Mouse (Mus musculus): ENCODE results near the gene Gnb1.
"Not testable (repeated sequence)": the region's sequence is repeated elsewhere in the genome, so short reads cannot be mapped to it uniquely, and the experiment has no call there.

The Gnb1 gene

DNA sequence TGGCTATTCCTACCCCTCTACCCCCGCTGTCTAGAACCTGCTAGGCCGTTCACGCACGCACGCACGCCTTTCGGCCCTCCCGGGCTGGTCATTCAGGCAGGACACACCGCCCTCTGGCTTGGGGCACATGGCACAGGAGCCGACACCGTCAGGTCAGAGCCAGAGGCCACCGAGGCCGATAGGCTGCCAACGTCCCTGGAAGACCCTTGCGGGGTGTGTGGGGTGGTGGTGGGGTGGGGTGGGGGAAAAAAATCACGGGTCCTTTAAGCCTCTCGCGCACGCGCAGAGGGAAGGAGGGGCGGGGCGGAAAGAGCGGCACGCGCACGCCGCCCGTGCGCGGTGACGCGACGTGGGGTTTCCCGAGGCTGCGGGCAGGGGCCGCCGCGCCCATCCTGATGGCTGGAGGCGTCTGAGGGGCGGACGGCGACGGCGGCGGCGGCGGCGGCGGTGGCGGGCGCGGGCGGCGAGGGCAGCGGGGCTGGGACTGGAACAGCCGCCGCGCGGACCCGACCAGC, at the start of gene Gnb1:
Gnb1 (plus strand) TSS at position 372 of the 515 bp plus-strand sequence.
- peak; percentile 95 for DNase-seq

DNA sequence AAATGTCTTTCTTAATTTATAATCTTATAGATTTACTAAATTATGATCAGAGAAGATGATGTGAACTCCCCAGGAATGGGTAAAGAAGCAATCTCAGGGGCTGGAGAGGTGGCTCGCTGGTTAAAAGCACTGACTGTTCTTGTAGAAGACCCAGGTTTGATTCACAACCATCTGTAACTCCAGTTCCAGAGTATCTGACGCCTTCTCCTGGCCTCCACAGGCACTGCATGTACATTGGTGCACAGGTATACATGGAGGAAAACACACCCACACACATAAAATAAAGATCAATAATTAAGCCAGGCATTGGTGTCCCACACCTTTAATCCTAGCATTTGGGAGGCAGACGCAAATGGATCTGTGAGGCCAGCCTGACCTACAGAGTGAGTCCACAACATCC, 48.4 kb upstream of the Gnb1 start:
- no peak for DNase-seq

DNA sequence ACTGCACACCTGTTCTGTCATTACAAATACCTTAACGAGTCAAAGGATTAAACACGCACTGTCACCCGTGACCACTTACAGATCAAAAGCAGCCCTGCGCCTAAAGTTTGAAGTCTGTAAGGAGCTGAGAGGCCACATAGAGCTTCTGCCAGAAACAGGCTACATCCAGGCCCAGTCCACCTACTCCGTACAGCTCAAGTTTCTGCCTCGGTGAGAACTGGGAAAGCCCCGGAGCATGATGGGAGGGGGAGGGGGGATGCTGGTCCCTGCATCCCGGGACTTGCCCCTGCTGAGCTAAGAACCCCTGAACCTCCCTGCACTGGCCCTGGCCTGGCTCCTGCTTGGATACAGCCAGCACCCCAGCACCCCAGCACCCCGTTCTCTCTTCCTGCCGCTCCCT, 39.6 kb upstream of the Gnb1 start:
- no peak for DNase-seq

DNA sequence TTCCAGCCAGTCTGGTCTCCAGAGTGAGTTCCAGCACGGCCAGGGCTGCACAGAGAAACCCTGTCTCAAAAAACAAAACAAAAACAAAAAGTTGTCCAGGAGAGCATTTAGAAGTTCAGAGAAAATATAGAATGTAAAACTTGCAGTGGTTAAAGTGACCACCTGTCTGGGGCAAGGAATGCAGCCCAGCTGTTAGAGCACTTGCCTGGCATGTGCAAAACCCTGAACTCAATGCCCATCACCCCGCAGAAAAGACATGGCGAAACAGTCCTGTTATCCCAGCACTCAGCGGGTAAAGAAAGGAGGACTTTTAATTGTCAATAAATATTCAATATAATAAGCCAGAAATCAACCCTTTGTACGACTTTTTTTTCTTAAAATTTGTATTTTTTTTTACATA, 32.6 kb upstream of the Gnb1 start:
- no peak for DNase-seq

DNA sequence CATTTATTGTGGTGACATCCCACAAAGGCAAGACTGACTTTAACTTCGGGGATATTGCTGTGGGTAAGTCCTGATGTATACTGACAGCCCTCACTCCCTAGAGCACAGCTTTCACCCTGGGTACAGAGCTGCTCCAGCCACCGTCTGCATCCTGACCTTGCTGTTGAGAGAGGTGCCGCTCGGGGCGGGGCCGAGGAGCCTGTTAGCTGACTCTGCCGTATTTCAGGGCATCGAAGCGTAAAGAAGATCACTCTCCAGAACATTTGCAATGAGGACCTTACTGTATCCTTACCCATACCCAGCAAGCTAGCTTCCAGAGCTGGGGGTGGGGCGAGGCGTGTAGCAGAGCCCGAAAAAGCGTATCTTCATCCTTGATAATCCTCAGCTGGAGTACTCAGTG, 28.1 kb upstream of the Gnb1 start:
- no peak for DNase-seq

DNA sequence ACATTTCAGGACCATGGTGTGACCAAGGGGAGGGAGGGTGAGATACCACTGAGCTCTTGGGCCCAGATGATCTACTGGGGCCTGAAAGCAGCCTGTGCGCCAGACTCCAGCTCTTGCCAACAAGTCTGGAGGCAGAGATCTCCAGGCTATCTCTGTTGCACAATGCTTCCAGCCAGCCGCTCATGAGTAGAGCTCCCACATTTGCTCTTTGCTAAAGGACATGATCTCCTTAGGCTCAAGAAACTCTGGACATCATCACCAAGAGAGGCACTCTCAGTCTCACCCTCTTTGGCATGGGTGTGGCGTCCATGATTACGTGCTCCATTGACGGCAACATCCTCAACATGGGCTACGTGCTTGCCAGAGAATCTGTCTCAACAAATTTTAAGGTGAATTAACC, 27.6 kb upstream of the Gnb1 start:
- DNase-seq, result no peak

DNA sequence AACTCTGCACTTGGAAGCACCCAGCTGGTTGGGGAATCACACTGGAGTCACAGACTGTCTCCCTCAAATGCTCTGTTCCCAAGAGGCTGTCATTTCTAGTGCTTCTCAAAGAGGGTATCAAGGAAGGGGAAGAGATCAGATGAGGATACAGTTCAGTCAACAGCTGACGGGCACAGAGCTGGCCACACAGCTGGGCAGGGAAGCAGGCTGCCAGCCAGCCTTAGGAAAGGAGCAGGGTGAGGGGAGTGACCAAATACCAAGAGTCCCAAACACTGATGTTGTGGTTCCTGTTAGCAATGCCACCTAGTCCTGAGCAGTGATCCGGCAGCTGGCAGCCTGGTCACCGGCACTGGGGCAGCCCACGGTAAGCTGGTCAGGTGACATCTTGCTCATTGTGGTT, 27.1 kb upstream of the Gnb1 start:
- no peak for DNase-seq

DNA sequence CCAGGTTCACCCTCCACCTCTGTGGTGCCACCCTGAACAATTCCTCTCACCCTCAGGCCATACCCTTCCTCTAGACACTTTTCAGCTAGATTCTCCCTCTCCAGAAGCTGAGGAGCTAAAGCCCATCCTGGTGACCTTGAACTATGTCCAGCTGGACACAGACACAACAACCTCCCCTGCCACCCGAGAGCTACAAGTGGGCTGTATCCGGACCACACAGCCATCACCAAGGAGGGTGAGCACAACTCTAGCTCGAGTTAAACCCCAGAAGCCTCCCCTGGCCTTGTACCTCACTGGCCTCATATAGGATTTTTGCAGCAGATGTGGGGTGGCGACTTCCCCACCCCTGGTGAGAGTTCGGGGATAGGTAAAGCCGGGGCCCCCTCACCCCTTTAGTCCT, 25.6 kb upstream of the Gnb1 start:
- DNase-seq, result no peak

DNA sequence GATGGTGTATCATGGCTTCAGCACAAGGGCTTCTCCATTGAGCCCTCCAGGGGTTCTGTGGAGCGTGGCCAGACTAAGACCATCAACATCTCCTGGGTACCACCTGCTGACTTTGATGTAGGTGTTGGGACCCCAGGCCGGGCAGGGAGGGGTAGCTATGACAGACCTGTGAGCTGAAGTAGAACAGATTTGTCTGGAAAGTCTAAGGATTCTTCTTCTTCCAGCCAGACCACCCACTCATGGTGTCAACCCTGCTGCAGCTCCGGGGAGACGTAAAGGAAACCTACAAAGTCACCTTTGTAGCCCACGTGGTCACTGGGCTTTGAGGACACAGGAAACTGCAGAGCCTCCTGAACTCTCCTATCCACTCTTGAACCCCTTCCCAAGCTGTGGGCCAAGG, 25.1 kb upstream of the Gnb1 start:
- DNase-seq, result no peak

DNA sequence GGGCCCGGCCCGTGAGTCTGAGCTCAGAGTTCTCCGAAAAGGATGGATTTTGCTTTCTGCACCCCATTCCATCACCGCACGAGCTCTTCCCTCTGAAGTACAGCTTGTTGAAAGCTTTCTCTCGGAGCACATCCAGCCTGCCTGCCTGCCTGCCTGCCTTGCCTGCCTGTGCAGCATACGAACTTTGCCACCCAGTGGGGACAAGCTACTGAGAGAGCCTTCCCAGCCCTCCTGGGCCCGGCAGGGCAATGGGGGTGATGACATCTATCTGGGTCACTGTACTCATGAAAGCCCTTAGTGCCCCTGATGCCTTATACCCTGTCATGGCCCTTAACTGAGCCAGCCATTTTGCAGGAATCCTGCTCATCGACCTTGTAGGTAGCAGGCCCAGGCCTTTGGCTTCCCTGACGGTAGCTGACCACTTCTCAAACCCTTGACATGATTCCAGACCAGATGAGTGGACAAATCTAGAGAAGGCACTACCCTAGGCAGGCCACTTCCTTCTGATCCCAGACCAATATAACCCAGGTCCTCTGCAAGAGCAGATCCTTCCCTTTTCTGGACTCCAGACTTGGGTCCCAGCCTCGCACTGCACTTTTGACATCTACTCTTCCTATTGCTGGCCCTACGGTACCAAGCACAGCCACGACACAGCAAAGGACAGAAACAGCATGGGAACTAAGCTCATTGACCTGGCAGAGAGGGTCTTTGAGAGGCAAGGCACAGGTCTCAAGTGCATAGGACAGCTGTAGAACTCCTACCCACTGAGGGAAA, 23.7 kb upstream of the Gnb1 start:
- DNase-seq, result no peak

DNA sequence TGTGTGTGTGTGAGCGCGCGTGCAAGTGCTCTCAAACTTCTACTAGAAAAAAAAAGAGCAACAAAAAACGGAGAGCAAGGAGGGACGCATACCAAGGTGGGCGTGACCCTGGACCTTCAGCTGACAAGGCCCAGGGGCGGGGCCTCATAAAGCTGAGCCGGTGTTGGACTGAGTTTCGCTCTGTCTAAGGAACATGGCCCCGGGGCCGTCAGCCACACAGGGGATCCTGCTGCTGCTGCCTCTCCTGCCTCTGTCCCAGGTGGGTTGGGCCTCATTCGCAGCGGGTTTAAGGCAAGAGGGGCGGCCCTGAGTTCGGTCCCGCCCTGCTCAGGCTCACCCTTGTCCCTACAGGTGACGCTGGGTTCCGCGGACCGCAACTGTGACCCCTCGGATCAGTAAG, 22.2 kb upstream of the Gnb1 start, which contains the start of gene Tmem52:
Tmem52 (plus strand) TSS at position 163 of the 400 bp plus-strand sequence.
- no peak for DNase-seq

DNA sequence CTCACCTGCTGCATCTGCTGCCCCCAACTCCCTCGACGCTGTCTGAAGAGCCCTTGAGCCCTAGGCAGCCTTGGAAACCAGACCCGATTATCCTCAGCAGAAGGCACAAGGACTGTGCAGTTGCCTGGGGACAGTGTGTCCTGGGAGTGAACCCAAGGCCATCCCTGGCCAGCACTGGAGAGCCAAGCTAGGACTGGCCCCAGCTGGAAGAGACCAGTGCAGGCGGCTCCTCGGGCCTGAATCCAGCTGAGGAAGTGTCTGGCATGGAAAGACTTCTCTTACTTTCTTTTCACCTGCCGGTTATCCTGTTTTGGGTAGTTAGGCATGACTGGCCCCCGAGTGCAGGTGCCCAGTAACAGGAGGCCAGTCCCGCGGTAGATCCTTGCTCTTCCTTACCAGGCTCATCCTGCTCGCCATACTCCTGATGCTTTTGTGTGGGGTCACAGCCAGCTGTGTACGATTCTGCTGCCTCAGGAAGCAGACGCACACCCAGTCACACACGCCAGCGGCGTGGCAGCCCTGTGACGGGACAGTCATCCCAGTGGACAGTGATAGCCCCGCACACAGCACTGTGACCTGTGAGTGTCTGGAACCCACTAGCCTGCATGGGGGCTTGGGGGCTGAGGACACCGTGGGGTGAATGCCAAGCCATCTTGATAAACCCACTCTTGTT, 21.4 kb upstream of the Gnb1 start:
- no peak for DNase-seq

DNA sequence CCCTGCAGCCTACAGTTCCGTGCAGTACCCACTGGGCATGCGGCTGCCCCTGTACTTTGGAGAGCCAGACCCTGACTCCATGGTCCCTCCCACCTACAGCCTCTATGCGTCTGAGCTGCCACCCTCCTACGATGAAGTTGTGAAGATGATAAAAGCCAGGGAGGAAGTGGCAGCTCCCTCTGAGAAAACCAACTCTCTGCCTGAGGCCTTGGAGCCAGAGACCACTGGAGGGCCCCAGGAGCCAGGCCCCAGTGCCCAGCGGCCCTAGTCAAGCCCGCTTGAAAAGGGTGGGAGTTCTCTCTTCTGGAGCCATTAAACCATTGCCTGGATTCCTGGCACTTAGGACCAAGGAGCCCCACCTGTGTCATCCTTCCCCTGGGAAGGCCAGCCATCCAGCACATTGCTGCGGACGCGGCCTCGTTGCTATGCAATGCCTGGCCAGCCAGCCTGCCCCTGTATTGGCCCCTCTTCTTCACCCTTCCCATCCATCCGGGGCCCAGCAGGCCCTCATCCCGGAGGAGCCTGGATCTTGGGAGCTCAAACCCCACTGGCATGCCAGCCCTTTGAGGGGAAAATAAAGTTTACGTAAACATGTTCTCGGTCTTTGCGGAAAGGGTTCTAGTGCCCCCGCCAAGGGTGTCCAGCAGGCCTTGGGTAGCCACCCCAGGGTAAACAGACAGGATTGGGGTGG, 20.8 kb upstream of the Gnb1 start:
- DNase-seq, result no peak

DNA sequence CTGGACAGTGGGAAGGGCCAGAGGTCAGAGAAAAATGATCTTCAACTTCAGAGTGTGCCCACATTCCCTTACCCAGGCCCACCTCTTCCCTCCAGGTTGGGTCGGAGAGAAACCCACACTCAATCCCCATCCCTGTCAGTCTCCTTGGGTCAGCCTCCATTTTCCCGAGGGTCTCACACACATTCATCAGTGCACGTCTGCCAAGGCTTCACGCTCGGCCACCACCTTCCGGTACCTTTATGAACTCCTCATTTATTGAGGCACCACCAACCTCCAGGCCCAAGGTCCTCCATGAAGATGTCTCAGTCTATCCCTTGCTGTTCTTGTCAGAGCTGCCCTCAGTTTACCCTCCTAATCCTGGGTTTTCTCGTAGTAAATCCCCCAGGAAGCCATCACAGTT, 20.2 kb upstream of the Gnb1 start:
- DNase-seq, result no peak

DNA sequence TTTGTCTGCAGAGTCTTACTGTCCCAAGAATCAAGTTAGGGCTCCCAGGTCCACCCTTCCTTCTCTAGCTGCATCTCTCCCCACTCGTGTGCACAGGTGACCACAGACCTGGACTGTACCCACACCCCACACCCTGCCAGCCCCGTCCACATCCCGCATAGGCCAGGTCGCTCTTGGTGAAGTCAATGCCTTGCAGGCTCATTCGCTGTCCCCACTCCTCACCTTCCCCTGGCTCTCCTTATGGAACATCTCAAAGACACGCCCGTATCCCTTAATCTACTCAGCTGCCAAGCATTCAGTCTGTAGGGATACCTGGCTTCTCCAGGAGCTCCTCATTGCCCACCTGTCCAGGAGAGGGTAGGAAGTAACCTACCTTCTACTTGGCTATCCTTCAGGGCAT, 19.8 kb upstream of the Gnb1 start:
- DNase-seq, result no peak

DNA sequence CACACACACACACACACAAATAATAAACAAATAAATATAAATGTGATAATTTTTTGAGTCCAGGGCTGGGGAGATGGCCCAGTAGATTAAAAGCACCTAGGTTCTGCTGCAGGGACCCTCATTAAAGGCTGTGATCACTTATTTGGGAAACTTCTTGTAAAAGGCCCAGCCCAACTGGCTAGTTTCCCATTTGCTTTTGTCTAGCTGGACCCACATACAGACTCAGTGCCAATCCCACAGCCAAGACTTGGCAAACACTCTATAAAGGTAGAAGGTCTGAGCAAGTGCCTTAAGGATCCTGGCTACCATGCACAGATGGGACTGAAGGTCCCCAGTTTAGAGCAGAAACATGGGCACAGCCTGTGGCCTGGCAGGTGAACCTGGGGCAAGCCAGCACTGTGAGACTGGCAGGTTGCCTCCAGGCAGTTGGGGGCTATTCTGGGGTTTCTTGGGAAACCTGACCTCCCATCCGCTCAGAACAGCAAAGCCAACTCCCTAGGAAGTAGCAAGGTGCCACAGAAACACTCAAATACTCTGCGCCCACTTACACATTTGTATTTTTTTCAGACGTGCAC, 18.4 kb upstream of the Gnb1 start:
- DNase-seq, result no peak

DNA sequence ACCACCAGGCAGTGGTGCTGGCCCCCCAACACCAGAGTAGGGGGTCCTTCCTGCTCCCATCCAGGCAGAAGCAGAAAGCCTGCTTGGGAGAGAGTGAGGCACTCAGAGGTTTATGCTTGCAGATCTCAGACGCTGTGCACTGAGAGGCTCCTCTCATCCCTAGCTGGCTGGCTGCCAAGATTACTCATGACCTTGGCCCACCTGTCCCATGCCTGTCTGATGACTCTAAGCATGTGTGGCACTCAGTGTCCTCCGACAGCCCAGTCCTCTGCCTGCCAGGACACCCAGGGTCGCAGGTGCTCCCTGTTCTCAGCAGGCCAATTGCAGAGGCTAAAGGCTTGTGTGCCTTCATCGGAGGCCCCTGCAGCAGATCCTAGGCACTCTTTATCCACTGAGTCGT, 17.8 kb upstream of the Gnb1 start:
- no peak for DNase-seq

DNA sequence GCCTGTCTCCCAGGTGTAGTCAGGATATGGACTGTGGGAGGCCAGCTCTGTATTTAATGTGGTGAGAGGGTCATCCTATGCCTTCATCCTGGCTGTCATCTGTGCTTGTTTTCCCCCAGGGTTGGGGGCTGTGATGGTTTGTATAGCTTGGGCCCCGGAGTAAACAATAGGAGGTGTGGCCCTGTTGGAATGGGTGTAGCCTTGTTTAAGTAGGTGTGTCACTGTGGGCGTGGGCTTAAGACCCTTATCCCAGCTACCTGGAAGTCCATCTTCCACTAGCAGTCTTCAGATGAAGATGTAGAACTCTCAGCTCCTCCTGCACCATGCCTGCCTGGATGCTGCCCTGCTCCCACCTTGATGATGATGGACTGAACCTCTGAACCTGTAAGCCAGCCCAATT, 17.4 kb upstream of the Gnb1 start:
- not testable (repeated sequence) for DNase-seq

DNA sequence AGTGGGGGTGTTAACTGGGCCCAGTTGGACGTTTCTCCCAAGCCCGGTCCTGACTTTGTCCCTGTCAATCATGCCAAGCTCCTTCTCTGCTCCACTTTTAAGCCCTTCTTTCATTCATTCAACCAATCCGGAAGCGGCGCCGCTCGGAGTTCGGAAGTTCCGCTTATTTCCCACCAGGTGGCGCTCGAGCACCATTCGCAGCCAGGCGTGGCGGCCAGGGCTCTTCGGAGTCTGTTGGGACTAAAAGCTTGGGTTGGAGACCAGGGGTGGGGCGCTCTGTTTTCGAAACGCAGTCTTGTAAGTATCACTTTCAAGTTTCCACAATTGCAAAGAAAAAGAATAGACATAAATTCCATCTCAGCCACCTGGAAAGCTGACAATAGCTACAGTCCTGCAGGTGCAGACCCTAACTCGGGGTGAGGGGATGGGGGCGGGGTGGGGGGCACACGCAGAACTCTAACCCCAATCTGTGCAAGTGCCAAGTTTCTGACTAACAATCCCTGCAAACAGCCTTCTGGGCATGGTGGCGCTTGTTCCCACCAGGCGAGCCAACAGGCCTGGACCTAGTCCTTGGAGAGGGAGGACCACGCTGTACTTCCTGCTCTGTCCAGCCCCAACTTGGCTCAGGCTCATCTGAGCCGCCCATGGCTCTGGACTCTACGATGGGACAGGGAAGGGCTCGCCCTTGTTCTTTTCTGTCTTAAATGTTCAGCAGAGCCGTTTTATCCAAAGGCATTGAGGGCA, 9.6 kb upstream of the Gnb1 start:
- DNase-seq, result peak; percentile 85

DNA sequence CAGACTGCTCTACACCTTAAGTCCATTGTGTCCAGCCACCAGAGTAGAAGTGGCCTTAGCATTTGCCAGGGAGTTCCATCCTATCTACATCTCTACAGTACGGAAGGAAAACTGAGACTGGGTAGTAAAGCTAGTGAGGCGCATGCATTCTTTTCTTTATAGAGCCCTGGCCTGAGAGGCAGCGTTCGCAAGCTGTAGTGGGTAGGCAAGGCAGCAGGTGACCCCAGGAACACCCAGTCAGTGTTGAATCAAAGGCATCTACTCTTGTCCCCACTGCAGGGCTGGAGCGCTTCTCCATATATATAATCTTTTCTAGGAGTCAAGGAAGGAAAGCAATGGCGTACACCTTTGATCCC, 9.1 kb upstream of the Gnb1 start:
- DNase-seq, result no peak

DNA sequence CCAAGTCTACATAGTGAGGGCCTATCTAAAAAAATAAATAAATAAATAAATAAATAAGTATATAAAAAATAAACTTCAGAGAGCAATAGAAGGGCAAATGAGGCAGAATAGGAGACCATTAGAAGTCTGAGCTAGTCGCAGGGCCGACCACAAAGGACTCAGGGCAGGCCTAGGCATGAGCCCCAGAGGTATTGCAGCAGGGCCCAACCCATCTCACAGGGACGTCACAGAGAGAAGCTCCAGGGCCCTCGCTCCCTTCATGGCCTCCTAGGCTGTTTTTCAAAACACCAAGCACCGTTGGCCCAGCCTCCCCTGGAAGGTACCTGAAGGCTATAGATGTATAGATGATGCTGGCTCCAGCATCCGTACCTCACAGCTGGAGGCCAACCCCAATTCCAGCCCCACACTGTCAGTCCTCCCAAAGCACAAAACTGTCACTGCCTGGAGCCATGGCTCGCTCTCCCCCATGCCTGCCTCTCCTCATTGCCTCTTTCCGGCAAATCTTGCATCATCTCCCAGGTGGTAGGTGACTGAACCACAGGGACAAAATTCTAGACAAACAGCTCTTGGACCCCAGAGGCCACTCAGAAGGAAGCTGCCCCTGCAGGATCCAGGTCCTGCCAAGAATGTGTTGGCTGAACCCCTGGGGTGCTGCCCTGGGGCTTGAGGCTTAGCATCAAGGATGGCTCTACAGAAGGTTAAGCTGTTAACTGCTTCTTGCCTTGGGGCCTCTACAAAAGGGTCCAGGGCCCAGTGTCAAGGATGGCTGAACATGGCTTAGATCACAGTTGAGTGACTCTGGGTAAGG, 8.2 kb upstream of the Gnb1 start:
- DNase-seq, result no peak

DNA sequence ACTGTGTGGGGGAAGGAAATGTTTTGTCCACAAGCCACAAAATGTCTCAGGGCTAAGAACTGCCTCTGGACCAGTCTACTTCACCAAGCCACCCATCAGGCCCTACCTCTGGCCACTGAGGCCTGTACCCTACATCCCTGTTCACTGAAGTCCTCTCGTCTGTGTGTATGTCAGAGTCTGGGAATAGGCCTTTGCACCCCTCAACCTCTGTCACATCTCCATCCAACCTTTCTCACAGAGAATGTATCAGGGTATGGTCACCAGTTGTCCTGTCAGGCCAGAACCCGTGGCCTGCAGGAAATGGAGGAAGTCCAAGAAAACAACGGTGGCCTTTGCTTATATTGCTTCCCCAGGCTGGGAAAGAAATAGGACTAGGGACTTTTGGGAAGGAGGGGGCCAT, 5.6 kb upstream of the Gnb1 start:
- no peak for DNase-seq

All from thymus, postnatal 25 days (tissue).